Mouse (Mus musculus) liver, embryonic 15.5 days (tissue): ENCODE measurements around the gene Lrp5. TPM values are rescaled to one million over a fixed set of nuclear protein-coding genes. Genes with fewer than 3 reads are reported as not detected.

Source experiments
- ATAC-seq: fragments of 200-750 bp; cut with Nextera tagmentation; 2 replicates; pipeline ENCODE4 v1.8.0; 2017; ENCODE audit warnings: moderate number of reproducible peaks, mild to moderate bottlenecking, moderate library complexity; ENCODE audit not compliant: insufficient read depth
- H3K27ac ChIP-seq: fragments of 300-500 bp; sonication (generic); replicated peaks from 2 replicates; pipeline ENCODE4 v1.5.1; 2015; ENCODE audit warnings: mild to moderate bottlenecking, inconsistent platforms
- H3K27me3 ChIP-seq: fragments of 300-500 bp; sonication (generic); 2 replicates; pipeline ENCODE4 v1.6.1; 2015; ENCODE audit warnings: mild to moderate bottlenecking, inconsistent platforms
- H3K36me3 ChIP-seq: fragments of 300-500 bp; sonication (generic); replicated peaks from 2 replicates; pipeline ENCODE4 v1.6.1; 2015; ENCODE audit warnings: moderate library complexity, mild to moderate bottlenecking, inconsistent platforms
- H3K4me1 ChIP-seq: fragments of 300-500 bp; sonication (generic); replicated peaks from 2 replicates; pipeline ENCODE4 v1.6.1; 2015; ENCODE audit warnings: inconsistent platforms
- H3K4me2 ChIP-seq: fragments of 300-500 bp; sonication (generic); 2 replicates; pipeline ENCODE4 v1.6.1; 2015; ENCODE audit warnings: moderate library complexity, mild to moderate bottlenecking, inconsistent platforms
- H3K4me3 ChIP-seq: fragments of 300-500 bp; sonication (generic); replicated peaks from 2 replicates; pipeline ENCODE4 v1.5.1; 2015; ENCODE audit warnings: mild to moderate bottlenecking, inconsistent platforms
- H3K9ac ChIP-seq: fragments of 300-500 bp; sonication (generic); 2 replicates; pipeline ENCODE4 v1.6.1; 2015; ENCODE audit warnings: moderate library complexity, mild to moderate bottlenecking, inconsistent platforms
- H3K9me3 ChIP-seq: fragments of 300-500 bp; sonication (generic); replicated peaks from 2 replicates; pipeline ENCODE4 v1.6.1; 2016; ENCODE audit warnings: inconsistent platforms
- WGBS: fragments of 180-500 bp; shearing (Covaris S2); methylation state at CpG from one replicate; pipeline ENCODE4 v1.1.7; 2015; ENCODE audit warnings: mixed read lengths; ENCODE audit not compliant: insufficient replicate concordance; 5-methylcytosine and 5-hydroxymethylcytosine counted together
- polyA plus RNA-seq: library from polyadenylated mRNA; unstranded; fragments of >200 nt; fragmentation: Nextera tagmentation; extraction: Ambion mirVana; gene quantifications from 2 replicates; pipeline ENCODE4 v1.2.1, GENCODE M21; 2015

The Lrp5 gene
- polyA plus RNA-seq, 1 experiment from 2014 or later = 2.1 TPM

- H3K36me3 ChIP-seq = peaks cover 29% of the 10 kb centered on the region
- H3K4me1 ChIP-seq = peaks cover 7% of the 10 kb centered on the region; the same call in 1 of the 2 replicates
- WGBS = 71% methylated on average over 7 of the region's 7 CpGs
- no peak for ATAC-seq
- no peak overlapping the region for H3K9ac ChIP-seq
- H3K27ac ChIP-seq = no peak overlapping the region
- no peaks in the 10 kb centered on the region for H3K27me3 ChIP-seq
- no peaks in the 10 kb centered on the region for H3K9me3 ChIP-seq
- H3K4me3 ChIP-seq = no peak overlapping the region
- H3K4me2 ChIP-seq = no peak overlapping the region
Measured at GRCm38 (mm10) chr19:3632018-3632417, 54.3 kb downstream of the Lrp5 start.

GRCm38 (mm10) chr19:3631431-3631830 is 54.9 kb downstream of the Lrp5 start:
- H3K4me1 ChIP-seq = peaks cover 7% of the 10 kb centered on the region; the same call in 1 of the 2 replicates
- no peak overlapping the region for H3K4me3 ChIP-seq
- no peak overlapping the region for H3K9ac ChIP-seq
- no peak overlapping the region for H3K27ac ChIP-seq
- H3K27me3 ChIP-seq = no peaks in the 10 kb centered on the region
- no peaks in the 10 kb centered on the region for H3K9me3 ChIP-seq
- ATAC-seq = no peak
- WGBS = 71% methylated on average over 5 of the region's 5 CpGs
- peaks cover 30% of the 10 kb centered on the region for H3K36me3 ChIP-seq
- H3K4me2 ChIP-seq = no peak overlapping the region

- peaks cover 35% of the 10 kb centered on the region for H3K36me3 ChIP-seq
- 80% methylated on average over 5 of the region's 5 CpGs for WGBS
- H3K9me3 ChIP-seq = no peaks in the 10 kb centered on the region
- H3K4me2 ChIP-seq = no peak overlapping the region
- no peak overlapping the region for H3K4me3 ChIP-seq
- no peaks in the 10 kb centered on the region for H3K27me3 ChIP-seq
- no peak for ATAC-seq
- H3K9ac ChIP-seq = no peak overlapping the region
- peaks cover 7% of the 10 kb centered on the region; the same call in 1 of the 2 replicates for H3K4me1 ChIP-seq
- no peak overlapping the region for H3K27ac ChIP-seq
Measured at GRCm38 (mm10) chr19:3630486-3630885, 55.9 kb downstream of the Lrp5 start.

DNA sequence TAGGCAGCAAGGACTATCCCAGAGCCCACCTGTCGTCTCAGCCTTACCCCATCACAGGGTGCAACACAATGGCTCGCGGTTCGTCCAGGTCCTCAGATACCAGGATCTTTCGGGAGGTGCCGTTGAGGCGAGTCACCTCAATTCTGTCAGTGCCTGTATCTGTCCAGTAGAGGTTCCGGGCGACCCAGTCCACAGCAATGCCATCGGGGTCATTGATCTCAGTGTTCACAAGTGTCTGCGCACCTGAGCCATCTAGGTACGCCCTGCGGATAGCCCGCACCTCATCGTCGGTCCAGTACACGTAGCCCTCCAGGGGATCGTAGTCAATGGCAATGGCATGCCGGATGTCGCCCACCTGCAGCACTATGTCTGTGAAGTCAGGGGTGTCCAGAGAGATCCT is 56.3 kb downstream of the Lrp5 start:
- H3K4me2 ChIP-seq = no peak overlapping the region
- 86% methylated on average over 20 of the region's 20 CpGs for WGBS
- H3K27ac ChIP-seq = no peak overlapping the region
- no peaks in the 10 kb centered on the region for H3K9me3 ChIP-seq
- peaks cover 4% of the 10 kb centered on the region; the same call in 1 of the 2 replicates for H3K4me1 ChIP-seq
- ATAC-seq = no peak
- H3K9ac ChIP-seq = no peak overlapping the region
- H3K36me3 ChIP-seq = peaks cover 40% of the 10 kb centered on the region
- H3K4me3 ChIP-seq = no peak overlapping the region
- no peaks in the 10 kb centered on the region for H3K27me3 ChIP-seq

DNA sequence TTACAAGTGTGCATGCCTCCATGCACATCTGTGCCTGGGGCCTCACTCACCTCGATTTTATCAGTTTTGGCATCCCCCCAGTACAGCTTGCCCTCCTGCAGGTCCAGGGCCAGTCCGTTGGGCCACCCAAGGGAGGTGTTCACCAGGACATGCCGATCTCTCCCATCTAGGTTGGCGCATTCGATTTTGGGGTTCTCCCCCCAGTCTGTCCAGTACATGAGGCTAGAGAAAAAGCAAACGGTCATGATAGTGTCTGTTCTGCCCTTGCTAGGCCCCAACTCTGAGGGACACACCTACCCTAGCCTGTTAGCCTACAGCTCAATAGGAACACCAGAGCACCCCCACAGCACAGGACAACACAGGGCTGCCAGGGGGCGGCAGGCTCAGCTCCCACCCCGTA is 58.1 kb downstream of the Lrp5 start:
- Histone ChIP-seq H3K36me3 (peaks cover 40% of the 10 kb centered on the region), H3K9ac (no peak overlapping the region), H3K27me3 (no peaks in the 10 kb centered on the region), H3K27ac (no peak overlapping the region), H3K4me3 (no peak overlapping the region), H3K4me1 (no peaks in the 10 kb centered on the region), H3K9me3 (no peaks in the 10 kb centered on the region), H3K4me2 (no peak overlapping the region)
- no peak for ATAC-seq
- 71% methylated on average over 8 of the region's 8 CpGs for WGBS

- 63% methylated on average over 7 of the region's 7 CpGs for WGBS
- H3K9ac ChIP-seq = no peak overlapping the region
- H3K4me1 ChIP-seq = no peaks in the 10 kb centered on the region
- no peak overlapping the region for H3K4me3 ChIP-seq
- H3K36me3 ChIP-seq = peaks cover 57% of the 10 kb centered on the region
- H3K27me3 ChIP-seq = no peaks in the 10 kb centered on the region
- H3K4me2 ChIP-seq = no peak overlapping the region
- ATAC-seq = no peak
- H3K27ac ChIP-seq = no peak overlapping the region
- no peaks in the 10 kb centered on the region for H3K9me3 ChIP-seq
Measured at GRCm38 (mm10) chr19:3625111-3625510, 61.3 kb downstream of the Lrp5 start.

DNA sequence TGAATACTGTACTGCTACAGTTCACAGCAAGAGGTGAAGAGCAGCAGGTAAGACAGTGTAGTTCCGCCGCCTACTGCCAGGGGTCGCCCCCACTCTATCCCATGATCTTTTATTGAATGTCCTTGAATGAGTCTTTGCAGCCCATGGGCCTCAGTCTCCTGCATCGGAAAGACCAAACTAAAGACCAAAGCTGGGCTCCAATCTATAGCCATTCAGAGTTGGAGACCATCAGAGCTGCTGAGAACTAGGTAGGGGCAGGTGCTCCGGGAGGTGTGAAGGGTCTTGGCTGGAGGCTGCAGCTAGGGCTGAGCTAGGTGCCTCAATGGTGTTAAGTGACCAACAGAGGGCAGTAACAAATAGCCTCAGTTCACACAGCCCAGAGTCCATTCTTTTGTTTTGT is 62.5 kb downstream of the Lrp5 start:
- WGBS = 50% methylated on average over 5 of the region's 5 CpGs
- no peaks in the 10 kb centered on the region for H3K27me3 ChIP-seq
- H3K27ac ChIP-seq = no peak overlapping the region
- H3K4me3 ChIP-seq = no peak overlapping the region
- peaks cover 60% of the 10 kb centered on the region for H3K36me3 ChIP-seq
- H3K4me1 ChIP-seq = no peaks in the 10 kb centered on the region
- peak; percentile 45; the same call in 1 of the 2 replicates for ATAC-seq
- H3K4me2 ChIP-seq = no peak overlapping the region
- H3K9ac ChIP-seq = no peak overlapping the region
- H3K9me3 ChIP-seq = no peaks in the 10 kb centered on the region

DNA sequence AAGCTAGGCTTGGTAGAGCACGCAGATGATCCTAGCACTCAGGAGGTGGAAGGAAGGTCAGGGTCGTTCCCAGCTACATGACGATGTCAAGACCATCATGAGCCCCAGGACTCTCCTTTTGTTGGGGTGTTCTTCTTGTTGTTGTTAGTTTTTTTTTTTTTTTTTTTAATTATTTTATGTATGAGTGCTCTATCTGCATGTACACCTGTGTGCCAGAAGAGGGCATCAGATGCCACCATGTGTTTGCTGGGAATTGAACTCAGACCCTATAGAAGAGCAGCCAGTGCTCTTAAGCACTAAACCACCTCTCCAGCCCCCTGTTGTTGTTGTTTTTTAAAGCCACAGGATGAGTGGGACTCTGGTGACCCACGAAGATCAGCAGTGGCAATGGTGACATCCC is 63.1 kb downstream of the Lrp5 start:
- peaks cover 62% of the 10 kb centered on the region for H3K36me3 ChIP-seq
- H3K4me3 ChIP-seq = no peak overlapping the region
- H3K9ac ChIP-seq = no peak overlapping the region
- no peaks in the 10 kb centered on the region for H3K9me3 ChIP-seq
- no peak overlapping the region for H3K4me2 ChIP-seq
- 79% methylated on average over 4 of the region's 4 CpGs for WGBS
- no peak for ATAC-seq
- H3K27me3 ChIP-seq = no peaks in the 10 kb centered on the region
- no peak overlapping the region for H3K27ac ChIP-seq
- no peaks in the 10 kb centered on the region for H3K4me1 ChIP-seq

DNA sequence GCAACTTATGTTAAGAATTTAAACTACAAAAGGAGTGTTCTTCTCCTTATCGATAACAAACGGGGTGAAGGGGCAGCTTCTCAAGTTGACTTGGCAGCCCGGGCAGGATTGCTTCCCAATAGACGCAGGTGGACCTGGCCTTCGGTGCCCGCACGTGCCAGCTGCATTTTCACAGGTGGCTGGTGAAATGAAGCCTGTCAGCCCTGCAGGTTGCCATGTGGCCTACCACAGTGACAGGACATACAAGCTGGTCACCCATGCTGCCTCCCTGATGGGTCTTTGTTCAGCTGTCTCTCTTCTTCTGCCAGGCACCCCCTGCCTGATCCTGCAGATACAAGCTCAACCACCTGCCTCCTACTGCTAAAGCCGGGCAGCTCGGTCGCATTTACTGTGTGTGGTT is 65.5 kb downstream of the Lrp5 start:
- H3K27ac ChIP-seq = no peak overlapping the region
- no peak for ATAC-seq
- H3K9me3 ChIP-seq = no peaks in the 10 kb centered on the region
- no peak overlapping the region for H3K4me3 ChIP-seq
- no peak overlapping the region for H3K4me2 ChIP-seq
- 87% methylated on average over 10 of the region's 10 CpGs for WGBS
- no peaks in the 10 kb centered on the region for H3K4me1 ChIP-seq
- H3K36me3 ChIP-seq = peaks cover 63% of the 10 kb centered on the region
- H3K9ac ChIP-seq = no peak overlapping the region
- no peaks in the 10 kb centered on the region for H3K27me3 ChIP-seq

DNA sequence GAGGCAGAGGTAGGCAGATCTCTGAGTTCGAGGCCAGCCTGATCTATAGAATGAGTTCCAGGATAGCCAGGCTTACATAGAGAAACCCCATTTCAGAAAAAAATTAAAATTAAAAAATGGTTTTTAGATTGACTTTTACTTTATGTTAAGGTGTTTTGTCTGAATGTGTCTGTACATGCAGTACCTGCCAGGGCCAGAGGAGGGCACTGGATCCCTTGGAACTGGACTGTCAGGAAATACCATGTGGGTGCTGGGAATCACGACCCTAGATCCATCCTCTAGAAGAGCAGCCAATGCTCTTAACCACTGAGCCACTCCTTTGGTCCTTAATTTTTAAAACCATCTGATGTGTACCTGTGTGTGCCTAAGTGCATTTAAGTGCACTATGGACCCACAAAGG is 67.0 kb downstream of the Lrp5 start:
- no peak overlapping the region for H3K4me2 ChIP-seq
- H3K27ac ChIP-seq = no peak overlapping the region
- H3K4me3 ChIP-seq = no peak overlapping the region
- ATAC-seq = no peak
- peaks cover 70% of the 10 kb centered on the region for H3K36me3 ChIP-seq
- no peaks in the 10 kb centered on the region for H3K27me3 ChIP-seq
- no peaks in the 10 kb centered on the region for H3K4me1 ChIP-seq
- 68% methylated on average over 2 of the region's 2 CpGs for WGBS
- H3K9ac ChIP-seq = no peak overlapping the region
- no peaks in the 10 kb centered on the region for H3K9me3 ChIP-seq

DNA sequence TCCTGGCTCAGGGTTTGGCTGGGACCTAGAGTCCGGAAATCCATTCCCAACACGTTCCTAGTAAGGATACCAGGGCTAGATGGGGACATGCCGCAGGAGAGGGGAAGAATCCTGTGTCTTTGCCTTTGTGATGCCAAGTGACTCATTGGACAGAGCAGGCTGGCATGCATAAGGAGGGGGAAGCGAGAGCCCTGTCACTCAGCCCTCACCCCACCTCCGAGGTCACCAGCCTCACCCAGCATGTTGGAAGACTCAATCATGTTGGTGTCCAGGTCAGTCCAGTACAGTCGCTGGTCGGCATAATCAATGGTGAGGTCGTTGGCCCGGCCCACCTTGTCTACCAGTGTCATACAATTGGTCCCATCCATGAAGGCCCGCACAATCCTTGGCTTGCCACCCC is 72.4 kb downstream of the Lrp5 start:
- ATAC-seq = no peak

DNA sequence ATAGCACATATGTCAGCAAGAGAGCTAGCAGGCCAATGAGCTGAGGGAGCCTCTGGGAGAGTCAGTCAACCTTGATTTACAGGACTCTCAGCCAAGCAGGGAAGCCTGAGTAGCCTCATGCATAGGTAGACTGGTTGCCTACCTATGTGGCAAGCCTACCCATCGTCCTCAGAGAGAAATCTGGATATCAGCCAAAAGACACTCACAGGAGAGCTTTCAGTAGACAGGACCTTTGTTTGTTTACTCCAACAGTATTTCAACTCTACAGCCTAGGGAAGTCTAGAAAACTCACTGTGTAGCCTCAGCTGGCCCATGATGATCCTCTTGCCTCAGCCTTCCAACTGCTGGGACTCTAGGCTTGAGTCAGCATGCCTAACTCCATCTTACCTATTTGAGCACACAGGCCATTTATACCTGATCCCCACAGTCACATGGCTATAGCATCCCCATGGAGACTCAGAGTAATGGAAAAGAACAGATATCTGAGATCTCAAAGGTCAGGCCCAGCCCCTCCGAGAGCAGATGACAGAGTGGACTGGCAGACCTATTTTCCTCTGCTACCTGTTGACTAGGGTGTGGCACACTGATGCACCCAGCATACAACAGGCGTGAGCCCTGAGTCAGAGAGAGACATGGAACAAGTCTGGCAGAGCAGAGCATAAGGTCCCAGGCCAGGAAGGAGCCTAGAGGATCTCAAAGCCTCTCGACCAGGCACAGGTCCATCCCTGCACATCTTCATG is 73.7 kb downstream of the Lrp5 start:
- Histone ChIP-seq H3K36me3 (peaks cover 52% of the 10 kb centered on the region), H3K27me3 (no peaks in the 10 kb centered on the region), H3K9me3 (no peaks in the 10 kb centered on the region), H3K27ac (no peak overlapping the region), H3K9ac (no peak overlapping the region), H3K4me2 (no peak overlapping the region), H3K4me3 (no peak overlapping the region), H3K4me1 (no peaks in the 10 kb centered on the region)
- peak; percentile 59; the same call in 1 of the 2 replicates for ATAC-seq
- WGBS = 67% methylated on average over 4 of the region's 4 CpGs

More for the DNA sequence above, 72.4 kb downstream of the Lrp5 start:
- Histone ChIP-seq H3K27ac (no peak overlapping the region), H3K27me3 (no peaks in the 10 kb centered on the region), H3K36me3 (peaks cover 64% of the 10 kb centered on the region), H3K4me3 (no peak overlapping the region), H3K4me2 (no peak overlapping the region), H3K9me3 (no peaks in the 10 kb centered on the region), H3K9ac (no peak overlapping the region), H3K4me1 (no peaks in the 10 kb centered on the region)
- 76% methylated on average over 10 of the region's 10 CpGs for WGBS
